Mouse (Mus musculus) E14TG2a.4 (cell line): ENCODE data around the gene Utp20.
"Not testable (repeated sequence)": the region's sequence is repeated elsewhere in the genome, so short reads cannot be mapped to it uniquely, and the experiment has no call there.

Source experiments
- H3K27me3 ChIP-seq: 2 replicates; pipeline ENCODE4 v1.6.1; 2014; ENCODE audit warnings: low read length, control low read depth; ENCODE audit not compliant: insufficient read depth
- H3K36me3 ChIP-seq: 2 replicates; pipeline ENCODE4 v1.6.1; 2014; ENCODE audit warnings: low read length, control low read depth; ENCODE audit not compliant: insufficient read depth
- H3K4me1 ChIP-seq: replicated peaks from 2 replicates; pipeline ENCODE4 v1.6.1; 2014; ENCODE audit warnings: low read depth, low read length, control low read depth
- H3K4me3 ChIP-seq: replicated peaks from 2 replicates; pipeline ENCODE4 v1.5.1; 2014; ENCODE audit warnings: mild to moderate bottlenecking, low read length
- H3K9me3 ChIP-seq: 2 replicates; pipeline ENCODE4 v1.6.1; 2014; ENCODE audit warnings: low read length, control low read depth
- CTCF ChIP-seq: conservative IDR thresholded peaks from 2 replicates; pipeline ENCODE4 v1.5.1; 2014; ENCODE audit warnings: low read length
- NANOG ChIP-seq: IDR thresholded peaks from 2 replicates; pipeline ENCODE4 v1.6.1; 2014; ENCODE audit warnings: borderline replicate concordance, low read length, mixed read lengths
- POU5F1 ChIP-seq: IDR thresholded peaks from 2 replicates; pipeline ENCODE4 v1.6.1; 2014; ENCODE audit warnings: low read length, borderline replicate concordance

The Utp20 gene

GRCm38 (mm10) chr10:88780716-88781115 lies 45.9 kb downstream of the Utp20 start:
- Histone ChIP-seq H3K4me3 (no peak overlapping the region), H3K9me3 (no peaks in the 10 kb centered on the region), H3K36me3 (peaks cover 95% of the 10 kb centered on the region), H3K4me1 (no peaks in the 10 kb centered on the region), H3K27me3 (no peaks in the 10 kb centered on the region)
- no peak for TF ChIP-seq POU5F1
- TF ChIP-seq CTCF: no peak
- TF ChIP-seq NANOG: no peak

GRCm38 (mm10) chr10:88776206-88776605 lies 50.4 kb downstream of the Utp20 start:
- no peaks in the 10 kb centered on the region for H3K9me3 ChIP-seq

GRCm38 (mm10) chr10:88772965-88773364 lies 53.6 kb downstream of the Utp20 start:
- H3K4me1 ChIP-seq, H3K4me3 ChIP-seq, H3K9me3 ChIP-seq, H3K27me3 ChIP-seq: not testable (repeated sequence)
- H3K36me3 ChIP-seq: peaks cover 99% of the 10 kb centered on the region

More at GRCm38 (mm10) chr10:88776206-88776605, 50.4 kb downstream of the Utp20 start:
- H3K4me1 ChIP-seq: no peaks in the 10 kb centered on the region
- H3K4me3 ChIP-seq: no peak overlapping the region
- TF ChIP-seq NANOG (no peak), POU5F1 (no peak), CTCF (no peak)
- peaks cover 99% of the 10 kb centered on the region for H3K36me3 ChIP-seq
- H3K27me3 ChIP-seq: no peaks in the 10 kb centered on the region

GRCm38 (mm10) chr10:88769676-88770075 lies 56.9 kb downstream of the Utp20 start:
- Histone ChIP-seq H3K9me3 (no peaks in the 10 kb centered on the region), H3K4me1 (no peaks in the 10 kb centered on the region), H3K27me3 (no peaks in the 10 kb centered on the region), H3K36me3 (peaks cover 100% of the 10 kb centered on the region), H3K4me3 (no peak overlapping the region)
- TF ChIP-seq POU5F1: no peak
- TF ChIP-seq CTCF: no peak
- no peak for TF ChIP-seq NANOG

GRCm38 (mm10) chr10:88768961-88769360 lies 57.6 kb downstream of the Utp20 start:
- no peaks in the 10 kb centered on the region for H3K9me3 ChIP-seq
- H3K4me3 ChIP-seq: no peak overlapping the region
- H3K27me3 ChIP-seq: no peaks in the 10 kb centered on the region
- no peaks in the 10 kb centered on the region for H3K4me1 ChIP-seq
- H3K36me3 ChIP-seq: peaks cover 100% of the 10 kb centered on the region
- TF ChIP-seq NANOG (no peak), POU5F1 (no peak), CTCF (no peak)

GRCm38 (mm10) chr10:88765431-88766142 lies 61.0 kb downstream of the Utp20 start:
- H3K36me3 ChIP-seq: peaks cover 100% of the 10 kb centered on the region
- no peaks in the 10 kb centered on the region for H3K27me3 ChIP-seq
- no peaks in the 10 kb centered on the region for H3K4me1 ChIP-seq
- TF ChIP-seq CTCF: no peak
- TF ChIP-seq NANOG: no peak
- TF ChIP-seq POU5F1: no peak
- no peak overlapping the region for H3K4me3 ChIP-seq
- no peaks in the 10 kb centered on the region for H3K9me3 ChIP-seq

- Histone ChIP-seq H3K36me3 (peaks cover 100% of the 10 kb centered on the region), H3K27me3 (no peaks in the 10 kb centered on the region), H3K9me3 (no peaks in the 10 kb centered on the region), H3K4me3 (no peak overlapping the region), H3K4me1 (no peaks in the 10 kb centered on the region)
- TF ChIP-seq POU5F1 (no peak), NANOG (no peak), CTCF (no peak)
Observed at GRCm38 (mm10) chr10:88761524-88762212, 64.9 kb downstream of the Utp20 start.

- Histone ChIP-seq H3K36me3 (peaks cover 81% of the 10 kb centered on the region), H3K27me3 (no peaks in the 10 kb centered on the region), H3K9me3 (peaks cover 18% of the 10 kb centered on the region), H3K4me3 (no peak overlapping the region), H3K4me1 (peaks cover 10% of the 10 kb centered on the region; the same call in 1 of the 2 replicates)
- TF ChIP-seq POU5F1 (no peak), NANOG (no peak), CTCF (no peak)
Observed at GRCm38 (mm10) chr10:88741426-88741825, 85.2 kb downstream of the Utp20 start.
